Mouse (Mus musculus) v-Abl transformed pro-B cells (cell line): ENCODE data around the gene Sh3gl2.

Source experiments
- in situ Hi-C, 2 experiments: fragments of 400-800 bp; cut with MboI; formaldehyde crosslinking; loops; one replicate each; pipeline ENCODE4 v1.15.1; 2025; ENCODE audit not compliant: unreplicated experiment in 2 of 2

The Sh3gl2 gene

DNA sequence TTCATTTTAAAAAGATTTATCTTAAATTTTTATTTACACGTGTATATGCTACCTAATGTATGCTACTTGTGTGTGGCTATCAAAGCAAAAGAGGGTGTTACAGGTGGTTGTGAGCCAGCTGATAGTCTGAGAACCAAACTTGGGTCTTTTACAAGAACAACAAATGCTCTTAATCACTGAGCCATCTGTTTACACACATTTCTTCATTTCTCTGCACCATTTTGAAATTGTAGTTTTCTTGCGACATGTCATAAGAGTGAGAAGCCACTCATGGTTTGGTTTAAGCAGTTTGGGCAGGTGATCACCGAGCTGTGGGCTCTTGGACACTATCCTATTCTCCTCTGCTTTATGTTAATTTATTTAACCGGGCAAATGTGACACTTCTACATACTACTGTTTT is 338.3 kb downstream of the Sh3gl2 start:
- in situ Hi-C loops = no loop called here

GRCm38 (mm10) chr4:85554696-85555095 is 349.8 kb downstream of the Sh3gl2 start:
- in situ Hi-C loops = no loop called here

GRCm38 (mm10) chr4:85559753-85560152 is 354.8 kb downstream of the Sh3gl2 start:
- in situ Hi-C loops = no loop called here

GRCm38 (mm10) chr4:85585426-85585825 is 380.5 kb downstream of the Sh3gl2 start:
- in situ Hi-C loops = no loop called here

- in situ Hi-C loops = no loop called here
These were observed 384.0 kb downstream of the Sh3gl2 start for GRCm38 (mm10) chr4:85588928-85589327.

DNA sequence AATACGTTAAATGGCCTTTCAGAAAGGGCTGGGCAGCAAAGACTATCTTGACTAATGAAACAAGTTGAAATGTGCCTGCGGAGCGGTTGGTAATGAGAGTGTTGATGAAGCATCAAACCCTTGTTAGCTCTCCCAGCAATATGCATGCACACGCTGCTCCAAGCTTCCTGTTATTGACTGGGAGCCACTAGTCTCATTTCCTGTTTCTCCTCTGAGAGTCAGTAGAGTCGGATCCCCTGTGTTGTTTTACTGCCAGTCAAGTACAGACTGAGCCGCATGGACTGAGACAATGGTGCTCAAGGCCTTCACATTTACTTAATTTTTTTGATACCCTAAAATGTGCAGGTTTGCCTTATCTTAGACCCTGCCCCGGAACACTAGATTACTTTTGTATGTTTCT is 386.1 kb downstream of the Sh3gl2 start:
- in situ Hi-C loops = no loop called here

DNA sequence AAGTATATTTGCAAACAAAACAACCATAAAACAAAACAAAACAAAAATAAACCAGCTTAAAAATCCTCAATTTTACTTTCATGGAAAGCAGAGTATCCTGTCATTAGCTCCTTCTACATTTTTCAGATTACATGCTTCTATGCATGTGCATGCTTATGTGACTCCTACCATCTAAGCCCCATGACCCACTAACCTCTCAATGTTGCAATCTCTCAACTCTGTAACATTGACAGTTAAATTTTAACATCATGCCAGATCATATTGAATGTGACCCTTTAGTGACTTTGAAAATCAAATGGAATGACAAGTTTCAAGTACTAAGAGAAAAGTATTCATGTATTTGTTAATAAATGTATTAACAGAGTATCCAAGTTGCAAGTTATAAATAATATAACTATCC is 389.2 kb downstream of the Sh3gl2 start:
- in situ Hi-C loops = no loop called here

DNA sequence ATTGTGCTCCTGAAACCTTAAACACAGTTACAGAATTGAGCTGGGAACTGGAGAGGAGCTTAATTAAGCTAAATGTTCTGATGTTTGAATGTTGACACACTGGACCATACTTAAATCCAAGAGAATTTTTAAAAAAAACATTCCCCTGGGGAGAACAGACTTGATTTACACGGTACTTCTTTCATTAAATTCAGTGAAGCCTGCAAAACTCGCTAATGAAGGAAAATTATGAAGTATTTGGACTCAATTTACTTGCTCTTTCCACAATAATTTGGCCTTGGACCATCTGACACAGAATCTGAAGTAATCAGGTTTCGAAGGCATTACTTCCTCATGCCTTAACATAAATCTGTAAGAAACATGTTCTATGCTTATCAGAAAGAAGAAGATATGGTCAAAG is 408.4 kb downstream of the Sh3gl2 start:
- in situ Hi-C loops = no loop called here

GRCm38 (mm10) chr4:85618746-85619145 is 413.8 kb downstream of the Sh3gl2 start:
- in situ Hi-C loops = no loop called here

DNA sequence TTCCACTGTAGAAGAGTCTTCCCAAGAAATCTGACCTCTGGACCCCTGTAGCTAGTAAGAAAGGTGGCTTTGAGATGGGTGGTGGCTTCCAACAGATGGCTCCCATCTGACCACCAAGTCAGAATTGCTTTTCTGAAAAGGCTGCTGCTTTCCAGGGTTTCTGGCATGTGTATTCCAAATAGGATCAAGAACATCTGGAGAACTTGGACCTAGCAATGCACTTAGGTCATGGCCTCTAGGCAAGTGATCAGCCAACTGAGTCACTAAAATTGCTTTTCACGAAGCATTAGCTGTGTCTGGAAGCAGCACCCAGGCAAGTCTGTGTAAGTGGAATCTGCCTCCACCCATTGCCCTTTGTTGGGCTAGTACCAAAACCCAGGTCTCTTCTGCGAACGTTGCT is 414.3 kb downstream of the Sh3gl2 start:
- in situ Hi-C loops = no loop called here

- in situ Hi-C loops = no loop called here
These were observed 424.5 kb downstream of the Sh3gl2 start for GRCm38 (mm10) chr4:85629381-85629780.

- in situ Hi-C loops = no loop called here
These were observed 464.3 kb downstream of the Sh3gl2 start for GRCm38 (mm10) chr4:85669271-85669670.

GRCm38 (mm10) chr4:85669735-85670134 is 464.8 kb downstream of the Sh3gl2 start:
- in situ Hi-C loops = no loop called here

- in situ Hi-C loops = no loop called here
These were observed 467.4 kb downstream of the Sh3gl2 start for GRCm38 (mm10) chr4:85672290-85672689.

GRCm38 (mm10) chr4:85677621-85678020 is 472.7 kb downstream of the Sh3gl2 start:
- in situ Hi-C loops = no loop called here

GRCm38 (mm10) chr4:85686160-85686559 is 481.2 kb downstream of the Sh3gl2 start:
- in situ Hi-C loops = no loop called here
